Mouse (Mus musculus) heart, adult 2 months (tissue): Measurements from ENCODE around the gene Zfhx3.

Source experiments
- CTCF ChIP-seq: fragments of 200-600 bp; IDR thresholded peaks from 2 replicates; pipeline ENCODE4 v1.8.1; 2022; ENCODE audit warnings: antibody characterized with exemption, mild to moderate bottlenecking, moderate library complexity
- POLR2A ChIP-seq: fragments of 200-500 bp; IDR thresholded peaks from 2 replicates; pipeline ENCODE4 v1.6.1; 2011; ENCODE audit warnings: mild to moderate bottlenecking, low read depth, low read length, control low read depth; ENCODE audit not compliant: insufficient read depth

- TF ChIP-seq CTCF (no peak), POLR2A (no peak)
Observed at GRCm38 (mm10) chr8:108019651-108020050, 77.2 kb downstream of the Zfhx3 start.
